Mouse (Mus musculus) neural tube, embryonic 10.5 days (tissue): ENCODE results near the gene Krt8.
"Not testable (repeated sequence)": the region's sequence is repeated elsewhere in the genome, so short reads cannot be mapped to it uniquely, and the experiment has no call there.

ENCODE experiments used
- DNase-seq: peaks from one replicate; pipeline ENCODE4 v3.0.0-alpha.2; 2017; ENCODE audit warnings: low spot score; ENCODE audit errors: extremely low spot score

The Krt8 gene

GRCm38 (mm10) chr15:102007097-102008069 lies 3.1 kb upstream of the Krt8 start:
- DNase-seq, result no peak

GRCm38 (mm10) chr15:102006317-102006716 lies 2.0 kb upstream of the Krt8 start:
- no peak for DNase-seq

- no peak for DNase-seq
Observed at GRCm38 (mm10) chr15:102005290-102005689, 1.0 kb upstream of the Krt8 start.

- DNase-seq, result no peak
Observed at GRCm38 (mm10) chr15:102003516-102003915, 766 bp downstream of the Krt8 start.

- DNase-seq, result peak; percentile 82
Observed at GRCm38 (mm10) chr15:102002646-102003488, 1.4 kb downstream of the Krt8 start.

GRCm38 (mm10) chr15:101999676-102000335 lies 4.5 kb downstream of the Krt8 start:
- no peak for DNase-seq

- no peak for DNase-seq
Observed at GRCm38 (mm10) chr15:101999156-101999555, 5.1 kb downstream of the Krt8 start.

- not testable (repeated sequence) for DNase-seq
Observed at GRCm38 (mm10) chr15:101996450-101997078, 7.7 kb downstream of the Krt8 start.

GRCm38 (mm10) chr15:101995484-101996236 lies 8.6 kb downstream of the Krt8 start:
- DNase-seq, result no peak

GRCm38 (mm10) chr15:101994365-101994764 lies 9.9 kb downstream of the Krt8 start:
- DNase-seq, result no peak

GRCm38 (mm10) chr15:101990946-101991345 lies 13.3 kb downstream of the Krt8 start:
- no peak for DNase-seq

- no peak for DNase-seq
Observed at GRCm38 (mm10) chr15:101988714-101989113, 15.6 kb downstream of the Krt8 start.

- peak; percentile 91 for DNase-seq
Observed at GRCm38 (mm10) chr15:101988119-101988518, 16.2 kb downstream of the Krt8 start.

GRCm38 (mm10) chr15:101984746-101985145 lies 19.5 kb downstream of the Krt8 start:
- no peak for DNase-seq

- peak; percentile 96 for DNase-seq
Observed at GRCm38 (mm10) chr15:101983949-101984601, 20.2 kb downstream of the Krt8 start.

- no peak for DNase-seq
Observed at GRCm38 (mm10) chr15:101983315-101983948, 20.9 kb downstream of the Krt8 start.

GRCm38 (mm10) chr15:101980849-101981248 lies 23.4 kb downstream of the Krt8 start:
- DNase-seq, result no peak

- peak; percentile 79 for DNase-seq
Observed at GRCm38 (mm10) chr15:101977043-101977726, 27.1 kb downstream of the Krt8 start.

GRCm38 (mm10) chr15:101976641-101977040 lies 27.6 kb downstream of the Krt8 start:
- DNase-seq, result no peak
